Mouse (Mus musculus) left cerebral cortex, postnatal 36 days (tissue): ENCODE measurements around the gene Tfcp2. TPM values are rescaled to one million over a fixed set of nuclear protein-coding genes. Genes with fewer than 3 reads are reported as not detected.
A peak's percentile ranks its signal among the peaks of the same experiment; 100 is the strongest.
"Not testable (repeated sequence)": the region's sequence is repeated elsewhere in the genome, so short reads cannot be mapped to it uniquely, and the experiment has no call there.

Source experiments
- DNase-seq, 2 experiments: peaks; one replicate each; pipeline ENCODE4 v3.0.0; 2021 to 2022; ENCODE audit warnings: low spot score in 2 of 2, mixed read lengths in 1 of 2
- intact Hi-C: fragments of 180-260 bp; cut with DNase I; formaldehyde crosslinking; loops from one replicate; pipeline ENCODE4 v1.15.1; 2025
- total RNA-seq, 2 experiments: library from RNA; stranded (reverse); gene quantifications; 2 replicates each; pipeline ENCODE4 v1.2.3; 2021

Tfcp2 gene
- total RNA-seq, 2 experiments from 2014 or later, result 26.2 to 33.1 TPM

GRCm38 (mm10) chr15:100566531-100566930 is 14.7 kb upstream of the Tfcp2 start:
- intact Hi-C loops, result no loop called here
- no peak for DNase-seq

- intact Hi-C loops, result no loop called here
- no peak for DNase-seq
Observed at GRCm38 (mm10) chr15:100557705-100558433, 6.1 kb upstream of the Tfcp2 start.

- DNase-seq, result no peak
- intact Hi-C loops, result no loop called here
Observed at GRCm38 (mm10) chr15:100556378-100556777, 4.6 kb upstream of the Tfcp2 start.

- DNase-seq, result no peak
- intact Hi-C loops, result no loop called here
Observed at GRCm38 (mm10) chr15:100555965-100556364, 4.2 kb upstream of the Tfcp2 start.

GRCm38 (mm10) chr15:100550280-100550679 is 1.5 kb downstream of the Tfcp2 start:
- no peak for DNase-seq
- intact Hi-C loops, result loop anchor here (5.0 kb wide), 1 partner anchor 62 kb away; no protein-coding TSS in a partner anchor

GRCm38 (mm10) chr15:100543651-100544030 is 8.2 kb downstream of the Tfcp2 start:
- intact Hi-C loops, DNase-seq: not testable (repeated sequence)

GRCm38 (mm10) chr15:100542876-100543650 is 8.7 kb downstream of the Tfcp2 start:
- intact Hi-C loops, result not testable (repeated sequence)

GRCm38 (mm10) chr15:100541426-100541825 is 10.4 kb downstream of the Tfcp2 start:
- intact Hi-C loops, result no loop called here
- no peak for DNase-seq

More at GRCm38 (mm10) chr15:100542876-100543650, 8.7 kb downstream of the Tfcp2 start:
- not testable (repeated sequence) for DNase-seq

GRCm38 (mm10) chr15:100541001-100541400 is 10.8 kb downstream of the Tfcp2 start:
- DNase-seq, intact Hi-C loops: not testable (repeated sequence)

- DNase-seq, result no peak
- intact Hi-C loops, result loop anchor here (5.0 kb wide), 2 partner anchors 73 to 143 kb away; no protein-coding TSS in a partner anchor
Observed at GRCm38 (mm10) chr15:100539411-100539810, 12.4 kb downstream of the Tfcp2 start.

GRCm38 (mm10) chr15:100537913-100538312 is 13.9 kb downstream of the Tfcp2 start:
- no peak for DNase-seq
- intact Hi-C loops, result loop anchor here (5.0 kb wide), 2 partner anchors 74 to 144 kb away; no protein-coding TSS in a partner anchor

GRCm38 (mm10) chr15:100527900-100528299 is 23.9 kb downstream of the Tfcp2 start:
- no peak for DNase-seq
- intact Hi-C loops, result no loop called here

GRCm38 (mm10) chr15:100525405-100525804 is 26.4 kb downstream of the Tfcp2 start:
- intact Hi-C loops, result no loop called here
- no peak for DNase-seq

GRCm38 (mm10) chr15:100520306-100520705 is 31.5 kb downstream of the Tfcp2 start:
- intact Hi-C loops, result no loop called here
- no peak for DNase-seq

- intact Hi-C loops, result no loop called here
- DNase-seq, result no peak
Observed at GRCm38 (mm10) chr15:100515121-100515520, 36.7 kb downstream of the Tfcp2 start.

- intact Hi-C loops, result no loop called here
Observed at GRCm38 (mm10) chr15:100513387-100513786, 38.4 kb downstream of the Tfcp2 start.

GRCm38 (mm10) chr15:100510072-100510471 is 41.7 kb downstream of the Tfcp2 start:
- intact Hi-C loops, result no loop called here
- no peak for DNase-seq

More at GRCm38 (mm10) chr15:100513387-100513786, 38.4 kb downstream of the Tfcp2 start:
- no peak for DNase-seq

GRCm38 (mm10) chr15:100508454-100509167 is 43.2 kb downstream of the Tfcp2 start:
- DNase-seq, result no peak
- intact Hi-C loops, result no loop called here

- DNase-seq, intact Hi-C loops: not testable (repeated sequence)
Observed at GRCm38 (mm10) chr15:100499506-100499905, 52.3 kb downstream of the Tfcp2 start.

- intact Hi-C loops, result no loop called here
Observed at GRCm38 (mm10) chr15:100495102-100495501, 56.7 kb downstream of the Tfcp2 start, which contains the start of gene Csrnp2. Csrnp2 (minus strand) TSS chr15:100495488.

More at GRCm38 (mm10) chr15:100495102-100495501, 56.7 kb downstream of the Tfcp2 start, which contains the start of gene Csrnp2:
- DNase-seq, result peak; percentile 92 to 94
